Mouse (Mus musculus) lung, adult 2 months (tissue): Measurements from ENCODE around the gene Dcaf1. TPM values are rescaled to one million over a fixed set of nuclear protein-coding genes. Genes with fewer than 3 reads are reported as not detected.

Experiments used
- DNase-seq: peaks from one replicate; pipeline ENCODE4 v3.0.0; 2022
- H3K4me1 ChIP-seq: fragments of 200-500 bp; 2 replicates; pipeline ENCODE4 v1.6.1; 2011; ENCODE audit warnings: low read length; ENCODE audit not compliant: control insufficient read depth, insufficient read depth
- H3K4me3 ChIP-seq: fragments of 200-500 bp; replicated peaks from 2 replicates; pipeline ENCODE3; 2011; ENCODE audit warnings: low read depth, mild to moderate bottlenecking, control low read depth, low read length; ENCODE audit errors: extremely low read depth
- CTCF ChIP-seq: fragments of 200-500 bp; IDR thresholded peaks from 2 replicates; pipeline ENCODE4 v1.5.1; 2011; ENCODE audit warnings: mild to moderate bottlenecking, low read length, control low read depth; ENCODE audit not compliant: insufficient read depth
- POLR2A ChIP-seq: fragments of 200-500 bp; IDR thresholded peaks from 2 replicates; pipeline ENCODE4 v1.6.1; 2011; ENCODE audit warnings: low read depth, mild to moderate bottlenecking, control low read depth, low read length, borderline replicate concordance; ENCODE audit errors: extremely low read depth
- WGBS: fragments of 180-500 bp; shearing (Covaris S2); methylation state at CpG from one replicate; pipeline ENCODE4 v1.1.7; 2018; 5-methylcytosine and 5-hydroxymethylcytosine counted together
- polyA plus RNA-seq: library from polyadenylated mRNA; depleted of rRNA; stranded (reverse); fragments of >200 nt; gene quantifications from 2 replicates; pipeline ENCODE4 v1.2.3, GENCODE M21; 2012

Dcaf1 gene
- polyA plus RNA-seq, 1 experiment, result 13.5 TPM

DNA sequence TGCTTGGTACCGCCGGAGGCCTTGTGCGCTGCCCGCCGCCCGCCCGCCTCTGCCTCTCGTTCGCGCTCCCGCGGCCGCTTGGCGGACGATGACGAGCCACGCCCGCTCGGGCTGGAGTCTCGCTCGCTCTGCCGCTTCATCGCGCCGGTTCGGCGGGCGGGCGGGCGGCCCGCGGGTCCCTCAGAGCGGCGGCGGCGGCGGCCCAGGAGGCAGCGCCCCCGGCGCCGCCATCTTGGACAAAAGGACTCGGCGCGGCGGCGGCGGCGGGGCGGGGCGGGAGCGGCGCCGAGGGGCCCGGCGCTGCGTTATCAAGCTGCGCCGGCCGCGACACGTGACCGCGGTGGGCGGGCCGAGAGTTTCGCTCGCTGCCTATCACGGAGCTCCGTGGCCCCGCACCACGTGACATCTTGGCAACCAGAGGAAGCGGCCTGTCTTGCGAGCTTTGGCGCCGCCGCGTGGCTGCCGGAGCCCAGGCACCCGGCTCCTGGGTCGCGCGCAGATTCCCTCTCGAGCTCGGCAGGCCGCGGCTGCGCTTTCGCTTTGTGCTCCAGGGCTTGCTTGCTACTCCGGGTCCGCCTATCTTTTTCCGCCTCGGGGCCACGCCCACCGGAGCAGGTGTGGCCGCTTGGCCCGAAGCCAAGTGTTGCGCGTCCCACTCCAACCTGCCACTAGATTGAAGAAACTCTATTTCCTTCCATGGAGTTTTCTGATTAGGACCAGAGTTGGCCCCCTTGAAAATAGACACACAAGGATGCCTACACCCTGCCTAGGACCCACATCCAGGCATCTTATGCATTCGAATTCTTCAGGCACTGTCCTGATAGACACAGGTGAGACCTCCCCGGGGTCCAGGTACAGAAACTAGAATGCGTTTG lies 65.4 kb downstream of the Dcaf1 start, which contains the start of gene Rbm15b:
Gene Rbm15b, minus strand, starts transcription at position 601 of the 875 bp plus-strand sequence.
- 2% methylated on average over 98 of the region's 101 CpGs for WGBS
- peak; percentile 97 for DNase-seq
- Histone ChIP-seq H3K4me3 (peak within 1 kb of the TSS; percentile 79), H3K4me1 (peaks cover 20% of the 10 kb centered on the region)
- TF ChIP-seq POLR2A (0 out of 2 replicates have a peak, but pooled peaks have one; percentile 14), CTCF (peak; percentile 41; the same call in 1 of the 2 replicates)

- WGBS, result 98% methylated on average over 3 of the region's 3 CpGs
- peaks cover 20% of the 10 kb centered on the region for H3K4me1 ChIP-seq
These were observed 66.7 kb downstream of the Dcaf1 start for GRCm38 (mm10) chr9:106888346-106888745.

GRCm38 (mm10) chr9:106889321-106889720 lies 67.6 kb downstream of the Dcaf1 start:
- DNase-seq, result no peak
- no peak overlapping the region for H3K4me3 ChIP-seq
- peaks cover 20% of the 10 kb centered on the region for H3K4me1 ChIP-seq
- 77% methylated on average over 9 of the region's 9 CpGs for WGBS
- no peak for TF ChIP-seq CTCF

More at GRCm38 (mm10) chr9:106888346-106888745, 66.7 kb downstream of the Dcaf1 start:
- DNase-seq, result no peak
- H3K4me3 ChIP-seq, result no peak overlapping the region
- TF ChIP-seq POLR2A (no peak), CTCF (no peak)

- Histone ChIP-seq H3K4me3 (no peak overlapping the region), H3K4me1 (peaks cover 13% of the 10 kb centered on the region)
- TF ChIP-seq POLR2A (no peak), CTCF (no peak)
- no peak for DNase-seq
- 43% methylated on average over 8 of the region's 8 CpGs for WGBS
These were observed 69.0 kb downstream of the Dcaf1 start for GRCm38 (mm10) chr9:106890496-106891240.

DNA sequence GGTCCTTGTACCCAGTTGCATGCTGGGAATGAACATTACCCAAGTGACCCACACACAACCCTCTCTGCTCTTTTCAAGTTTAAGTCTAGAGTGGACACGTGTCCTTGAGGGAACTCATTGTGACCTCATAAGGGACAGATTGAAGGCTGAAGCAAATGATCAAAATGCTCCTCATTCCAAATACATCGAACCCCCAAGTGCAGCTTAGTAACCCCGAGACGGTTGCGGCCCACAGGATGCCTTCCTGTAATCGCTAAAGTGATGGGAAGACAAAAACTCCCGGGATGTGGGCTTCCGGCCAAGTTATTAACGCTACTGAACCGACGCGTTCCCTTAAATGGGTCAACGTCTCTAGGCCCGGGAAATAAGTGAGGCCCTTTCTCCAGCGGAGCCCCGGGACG lies 69.7 kb downstream of the Dcaf1 start:
- DNase-seq, result no peak
- TF ChIP-seq POLR2A, result no peak
- TF ChIP-seq CTCF, result no peak

DNA sequence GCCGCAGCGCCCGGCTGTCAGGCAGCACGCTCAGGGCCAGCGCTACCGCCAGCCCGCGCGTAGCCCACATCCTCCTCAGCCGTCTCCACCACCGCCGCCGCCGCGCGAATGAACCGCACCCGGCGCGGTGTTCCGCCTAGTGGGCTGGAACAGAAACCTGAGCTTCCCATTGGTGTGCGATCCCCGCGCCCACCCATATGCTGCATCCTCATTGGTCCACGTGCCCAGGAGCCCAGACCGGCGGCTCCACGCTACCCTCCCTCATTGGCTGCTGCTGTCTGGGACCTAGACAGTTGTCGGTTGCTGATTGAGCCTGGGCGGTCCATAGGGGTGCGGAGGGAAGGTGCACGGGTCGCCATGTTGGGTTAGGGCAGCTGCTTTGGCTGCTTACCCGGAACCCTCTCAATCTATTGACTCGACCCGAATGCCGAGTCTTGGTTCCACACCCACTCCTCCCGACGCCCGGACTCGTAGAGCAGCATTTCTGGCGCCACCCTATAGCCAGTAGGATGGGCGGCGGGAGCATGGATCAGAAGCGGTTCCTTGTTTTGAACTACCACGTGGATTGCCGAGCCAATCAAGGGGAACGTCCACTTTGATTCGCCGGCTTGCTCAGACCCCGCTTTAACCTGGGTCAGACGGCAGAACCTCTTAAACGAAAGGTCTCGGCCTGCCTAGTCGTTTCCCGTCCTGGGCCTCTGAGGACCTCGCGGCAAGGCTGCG lies 70.3 kb downstream of the Dcaf1 start, which contains the start of gene Manf:
Gene Manf, minus strand, starts transcription at position 151 of the 723 bp plus-strand sequence.
- peak within 1 kb of the TSS; percentile 90 for H3K4me3 ChIP-seq
- DNase-seq, result peak; percentile 94
- under 1% methylated on average over 59 of the region's 59 CpGs for WGBS
- TF ChIP-seq POLR2A (peak; percentile 97), CTCF (no peak)
- H3K4me1 ChIP-seq, result peaks cover 11% of the 10 kb centered on the region; the same call in 1 of the 2 replicates

More for the DNA sequence above, 69.7 kb downstream of the Dcaf1 start:
- H3K4me3 ChIP-seq, result peak overlapping the region; percentile 75
- H3K4me1 ChIP-seq, result peaks cover 11% of the 10 kb centered on the region; the same call in 1 of the 2 replicates
- under 1% methylated on average over 17 of the region's 17 CpGs for WGBS

DNA sequence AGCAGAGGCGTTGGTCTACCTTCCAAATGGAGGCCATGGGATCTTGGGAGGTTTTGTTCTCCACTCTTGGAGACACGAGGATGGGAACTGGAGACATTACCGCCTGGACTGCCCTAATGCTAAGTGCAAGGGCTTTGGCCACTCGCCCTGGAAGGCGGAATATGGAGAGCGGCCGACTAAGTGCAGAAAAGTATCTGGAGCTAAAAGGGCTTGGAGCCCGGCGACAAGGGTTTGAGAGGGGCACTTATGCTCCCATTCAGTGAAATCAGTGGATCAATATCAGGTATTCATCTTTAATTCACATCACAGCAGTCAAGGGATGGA lies 70.8 kb downstream of the Dcaf1 start:
- H3K4me3 ChIP-seq, result peak overlapping the region; percentile 90
- TF ChIP-seq POLR2A (no peak), CTCF (no peak)
- 1% methylated on average over 9 of the region's 9 CpGs for WGBS
- peaks cover 10% of the 10 kb centered on the region; the same call in 1 of the 2 replicates for H3K4me1 ChIP-seq
- DNase-seq, result no peak

GRCm38 (mm10) chr9:106893327-106893726 lies 71.7 kb downstream of the Dcaf1 start:
- Histone ChIP-seq H3K4me1 (peaks cover 9% of the 10 kb centered on the region; the same call in 1 of the 2 replicates), H3K4me3 (no peak overlapping the region)
- 76% methylated on average over 3 of the region's 3 CpGs for WGBS
- no peak for DNase-seq
- TF ChIP-seq POLR2A (no peak), CTCF (no peak)

- Histone ChIP-seq H3K4me1 (no peaks in the 10 kb centered on the region), H3K4me3 (no peak overlapping the region)
- no peak for DNase-seq
- no peak for TF ChIP-seq CTCF
- 85% methylated on average over 1 of the region's 1 CpGs for WGBS
These were observed 77.2 kb downstream of the Dcaf1 start for GRCm38 (mm10) chr9:106898901-106899300.
